ENCODE assay signal across 9 mouse cellular contexts in the genomic region with DNA sequence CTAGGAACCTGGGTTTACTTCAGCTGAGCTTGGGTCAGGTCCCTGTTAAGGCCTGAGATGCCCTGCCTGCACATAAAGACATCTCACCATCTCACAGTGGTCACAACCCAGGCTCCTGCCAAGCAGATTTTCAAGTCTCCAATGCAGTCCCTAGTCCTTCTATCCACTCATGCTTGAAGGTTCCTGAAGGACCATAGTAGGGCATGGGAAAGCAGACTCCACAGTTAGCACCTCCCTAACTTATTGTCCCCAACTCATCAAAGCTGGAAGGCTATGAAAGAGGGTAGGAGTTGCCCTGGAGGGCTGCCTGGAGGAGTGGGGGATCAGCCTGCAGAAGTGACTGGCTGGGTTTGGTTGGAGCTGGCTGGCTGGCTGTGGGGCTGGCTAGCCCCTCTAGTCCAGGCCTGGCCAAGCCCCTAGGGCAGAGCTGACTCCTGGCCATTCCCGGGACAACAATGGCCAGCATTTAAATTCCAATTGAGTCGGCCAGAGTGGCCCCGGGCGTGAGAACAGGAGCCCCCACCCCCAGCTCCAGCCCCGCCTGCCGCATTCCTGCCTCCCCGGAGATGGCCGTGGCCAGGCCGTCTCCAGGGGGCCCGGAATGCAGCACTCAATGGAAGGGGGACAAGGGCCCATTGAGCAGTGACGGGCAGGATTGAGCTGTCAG. TPM values are rescaled to one million over a fixed set of nuclear protein-coding genes. Genes with fewer than 3 reads are reported as not detected.
DNase-seq lines count a peak whose midpoint lies in the region; ATAC-seq lines count a peak whose summit lies in the region.
"Had no signal": no experiment of that assay in that cellular context is flagged by ENCODE, and none has a peak within 500 bp of the region (broad histone marks: within the 10 kb centered on the region; RNA-seq: fewer than 3 reads in every experiment).

No protein-coding gene starts in this region.

- H3K9ac ChIP-seq in kidney, embryonic 16.5 days (replicated peaks; ENCODE audit: low read length), result 0 out of 2 replicates have a peak overlapping the region, but pooled peaks have one; percentile 5
- H3K9ac ChIP-seq in hindbrain, embryonic 14.5 days, result no peak overlapping the region
- 0 out of 2 replicates have a peak overlapping the region, but pooled peaks have one; percentile 21 for H3K9ac ChIP-seq in midbrain, embryonic 12.5 days (replicated peaks)
- H3K9ac ChIP-seq: limb, embryonic 12.5 days had no signal

- WGBS in kidney, embryonic 16.5 days, result 15% methylated on average over 11 of the region's 11 CpGs
- WGBS in hindbrain, embryonic 14.5 days, result 6% methylated on average over 11 of the region's 11 CpGs
- 2% methylated on average over 11 of the region's 11 CpGs for WGBS in midbrain, embryonic 12.5 days

- H3K9me3 ChIP-seq in kidney, embryonic 16.5 days (ENCODE audit: low read length), result no peaks in the 10 kb centered on the region
- H3K9me3 ChIP-seq in hindbrain, embryonic 14.5 days (ENCODE audit: control insufficient read depth, low read length), result no peaks in the 10 kb centered on the region
- H3K9me3 ChIP-seq in midbrain, embryonic 12.5 days, result no peaks in the 10 kb centered on the region
- H3K9me3 ChIP-seq: limb, embryonic 12.5 days had no signal

- H3K4me3 ChIP-seq in kidney, embryonic 16.5 days (ENCODE audit: low read length), result no peak overlapping the region
- no peak overlapping the region for H3K4me3 ChIP-seq in hindbrain, embryonic 14.5 days (replicated peaks; ENCODE audit: low read length)
- no peak overlapping the region for H3K4me3 ChIP-seq in midbrain, embryonic 12.5 days
- H3K4me3 ChIP-seq: limb, embryonic 12.5 days had no signal

- DNase-seq in kidney, adult 8-10 months, result no peak
- peak; percentile 87 for DNase-seq in embryo, embryonic 9.5 days (ENCODE audit: extremely low spot score)
- DNase-seq in hindbrain, embryonic 14.5 days (ENCODE audit: low spot score), result peak; percentile 41
- DNase-seq in adrenal gland, adult (ENCODE audit: inconsistent age in 2 of 2, low spot score in 1 of 2), result no peak
- no peak for DNase-seq in ovary, adult 18-20 months (ENCODE audit: low spot score)
- DNase-seq in lung, postnatal 14 days, result no peak

- H3K4me2 ChIP-seq in kidney, embryonic 16.5 days (replicated peaks; ENCODE audit: low read depth, low read length), result no peak overlapping the region
- no peak overlapping the region for H3K4me2 ChIP-seq in hindbrain, embryonic 14.5 days (replicated peaks)
- peak overlapping the region; percentile 25 for H3K4me2 ChIP-seq in midbrain, embryonic 12.5 days (replicated peaks)
- H3K4me2 ChIP-seq: limb, embryonic 12.5 days had no signal

- ATAC-seq in kidney, embryonic 16.5 days (ENCODE audit: low FRiP score, low TSS enrichment), result peak; percentile 58
- peak; percentile 87 for ATAC-seq in hindbrain, embryonic 14.5 days (ENCODE audit: low FRiP score)
- peak; percentile 88 for ATAC-seq in midbrain, embryonic 12.5 days (ENCODE audit: low FRiP score, low read depth)

- no peaks in the 10 kb centered on the region for H3K36me3 ChIP-seq in kidney, embryonic 16.5 days (ENCODE audit: insufficient read depth, low read length)
- no peaks in the 10 kb centered on the region for H3K36me3 ChIP-seq in hindbrain, embryonic 14.5 days (replicated peaks; ENCODE audit: control insufficient read depth, insufficient read depth)
- no peaks in the 10 kb centered on the region for H3K36me3 ChIP-seq in midbrain, embryonic 12.5 days
- H3K36me3 ChIP-seq: limb, embryonic 12.5 days had no signal

- H3K4me1 ChIP-seq in kidney, embryonic 16.5 days (ENCODE audit: insufficient read depth, low read length), result peaks cover 37% of the 10 kb centered on the region
- 0 out of 2 replicates have a peak, but pooled peaks cover 12% of the 10 kb centered on the region for H3K4me1 ChIP-seq in hindbrain, embryonic 14.5 days (replicated peaks; ENCODE audit: control insufficient read depth, insufficient read depth, low read length)
- peaks cover 56% of the 10 kb centered on the region for H3K4me1 ChIP-seq in midbrain, embryonic 12.5 days

- no peaks in the 10 kb centered on the region for H3K27me3 ChIP-seq in kidney, embryonic 16.5 days (ENCODE audit: insufficient read depth, low read length)
- no peaks in the 10 kb centered on the region for H3K27me3 ChIP-seq in hindbrain, embryonic 14.5 days (ENCODE audit: control insufficient read depth, insufficient read depth, low read length)
- H3K27me3 ChIP-seq in midbrain, embryonic 12.5 days, result peaks cover 73% of the 10 kb centered on the region

- H3K27ac ChIP-seq in kidney, embryonic 16.5 days (ENCODE audit: low read length), result no peak overlapping the region
- 0 out of 2 replicates have a peak overlapping the region, but pooled peaks have one; percentile 38 for H3K27ac ChIP-seq in hindbrain, embryonic 14.5 days
- peak overlapping the region; percentile 84 for H3K27ac ChIP-seq in midbrain, embryonic 12.5 days (replicated peaks)

RNA-seq across cellular contexts. Expression of gene Fgfr3, which starts 16.4 kb away (rescaled TPM):
- polyA plus RNA-seq in kidney, embryonic 16.5 days (2015; fragmentation: Nextera tagmentation; extraction: Ambion mirVana), result 19.1 and 21.9 TPM in 2 replicates
- polyA plus RNA-seq in hindbrain, embryonic 14.5 days (2014; fragmentation: Nextera tagmentation; extraction: Ambion mirVana), result 46.5 and 47.2 TPM in 2 replicates
- 66.2 and 88.3 TPM in 2 replicates for polyA plus RNA-seq in midbrain, embryonic 12.5 days (2016; fragmentation: Nextera tagmentation; extraction: Ambion mirVana)

RNA-seq across cellular contexts. Expression of gene Tmem129, which starts 46.9 kb away (rescaled TPM):
- 48.5 and 50.8 TPM in 2 replicates for polyA plus RNA-seq in kidney, embryonic 16.5 days (2015; fragmentation: Nextera tagmentation; extraction: Ambion mirVana)
- 27.5 and 28.8 TPM in 2 replicates for polyA plus RNA-seq in hindbrain, embryonic 14.5 days (2014; fragmentation: Nextera tagmentation; extraction: Ambion mirVana)
- polyA plus RNA-seq in midbrain, embryonic 12.5 days (2016; fragmentation: Nextera tagmentation; extraction: Ambion mirVana), result 31.8 and 37.5 TPM in 2 replicates

RNA-seq across cellular contexts. Expression of gene Tacc3, which starts 47.1 kb away (rescaled TPM):
- 186 and 192 TPM in 2 replicates for polyA plus RNA-seq in kidney, embryonic 16.5 days (2015; fragmentation: Nextera tagmentation; extraction: Ambion mirVana)
- 32.3 and 41.0 TPM in 2 replicates for polyA plus RNA-seq in hindbrain, embryonic 14.5 days (2014; fragmentation: Nextera tagmentation; extraction: Ambion mirVana)
- 203 and 205 TPM in 2 replicates for polyA plus RNA-seq in midbrain, embryonic 12.5 days (2016; fragmentation: Nextera tagmentation; extraction: Ambion mirVana)

RNA-seq across cellular contexts. Expression of gene Slbp, which starts 52.7 kb away (rescaled TPM):
- polyA plus RNA-seq in kidney, embryonic 16.5 days (2015; fragmentation: Nextera tagmentation; extraction: Ambion mirVana), result 227 and 228 TPM in 2 replicates
- 115 and 125 TPM in 2 replicates for polyA plus RNA-seq in hindbrain, embryonic 14.5 days (2014; fragmentation: Nextera tagmentation; extraction: Ambion mirVana)
- 231 TPM in 2 replicates for polyA plus RNA-seq in midbrain, embryonic 12.5 days (2016; fragmentation: Nextera tagmentation; extraction: Ambion mirVana)

Comparison
In these comparisons a context has a peak if more than half of its experiments do, and no peak if none do; other contexts are left out.
1. DNase-seq: peak in embryo, embryonic 9.5 days (single experiment) and hindbrain, embryonic 14.5 days (single experiment); none in kidney, adult 8-10 months (0 of 2), adrenal gland, adult (0 of 2), ovary, adult 18-20 months (single experiment) and lung, postnatal 14 days (single experiment).
2. Peak in every context shown above with its lines, with median percentiles within 50 percentile points of each other: ATAC-seq.